Mouse (Mus musculus) MEL (cell line): Measurements from ENCODE around the gene Pla2g3. TPM values are rescaled to one million over a fixed set of nuclear protein-coding genes. Genes with fewer than 3 reads are reported as not detected.

ENCODE experiments used
- DNase-seq: peaks from one replicate; pipeline ENCODE4 v3.0.0; 2011; ENCODE audit warnings: low read depth, low spot score
- H3K27ac ChIP-seq: 2 replicates; pipeline ENCODE4 v1.5.1; 2012; ENCODE audit warnings: low read depth, mild to moderate bottlenecking, control low read depth, low read length, moderate library complexity; ENCODE audit not compliant: control insufficient read depth
- H3K27me3 ChIP-seq, 2 experiments: fragments of 150-350 bp in 1 of 2; sonication (generic) in 1 of 2; 2 replicates each; pipeline ENCODE4 v1.6.1; 2012; ENCODE audit warnings: low read length in 2 of 2, mild to moderate bottlenecking in 2 of 2, improper control_type of control experiment in 1 of 2, moderate library complexity in 1 of 2; ENCODE audit not compliant: insufficient read depth in 2 of 2, control insufficient read depth in 1 of 2
- H3K36me3 ChIP-seq, 2 experiments: 2 replicates each; pipeline ENCODE4 v1.6.1; 2012 to 2014; ENCODE audit warnings: low read length in 2 of 2, improper control_type of control experiment in 1 of 2, inconsistent platforms in 1 of 2, mild to moderate bottlenecking in 1 of 2; ENCODE audit not compliant: insufficient read depth in 2 of 2, control insufficient read depth in 1 of 2
- H3K4me1 ChIP-seq, 2 experiments: fragments of 150-350 bp in 1 of 2; sonication (generic) in 1 of 2; 2 replicates each; pipeline ENCODE4 v1.6.1; 2012; ENCODE audit warnings: low read length in 2 of 2, improper control_type of control experiment in 1 of 2, mild to moderate bottlenecking in 1 of 2; ENCODE audit not compliant: insufficient read depth in 2 of 2, control insufficient read depth in 1 of 2
- H3K4me3 ChIP-seq, 2 experiments: fragments of 150-350 bp in 1 of 2; sonication (generic) in 1 of 2; 2 replicates each; pipeline ENCODE4 v1.5.1; 2012; ENCODE audit warnings: low read depth in 2 of 2, low read length in 2 of 2, mild to moderate bottlenecking in 2 of 2, moderate library complexity in 2 of 2, control low read depth in 1 of 2, improper control_type of control experiment in 1 of 2; ENCODE audit not compliant: control insufficient read depth in 1 of 2, insufficient read depth in 1 of 2
- H3K79me2 ChIP-seq: 2 replicates; pipeline ENCODE4 v1.6.1; 2012; ENCODE audit warnings: mild to moderate bottlenecking, low read length, moderate library complexity; ENCODE audit not compliant: control insufficient read depth, poor library complexity, insufficient read depth
- H3K9ac ChIP-seq: 2 replicates; pipeline ENCODE4 v1.6.1; 2012; ENCODE audit warnings: low read depth, mild to moderate bottlenecking, control low read depth, low read length, moderate library complexity; ENCODE audit not compliant: control insufficient read depth, poor library complexity, severe bottlenecking
- H3K9me3 ChIP-seq: fragments of 150-350 bp; sonication (generic); replicated peaks from 2 replicates; pipeline ENCODE4 v1.6.1; 2012; ENCODE audit warnings: mild to moderate bottlenecking, low read length, improper control_type of control experiment, moderate library complexity; ENCODE audit not compliant: insufficient read depth
- BHLHE40 ChIP-seq: IDR thresholded peaks from 2 replicates; pipeline ENCODE4 v1.6.1; 2012; ENCODE audit warnings: low read depth, mild to moderate bottlenecking, inconsistent platforms, low read length, improper control_type of control experiment, borderline replicate concordance
- CHD1 ChIP-seq: IDR thresholded peaks from 2 replicates; pipeline ENCODE4 v1.6.1; 2012; ENCODE audit warnings: low read depth, mild to moderate bottlenecking, inconsistent platforms, low read length, improper control_type of control experiment
- CTCF ChIP-seq, 3 experiments: IDR thresholded peaks in 2 of 3; conservative IDR thresholded peaks in 1 of 3; 2 replicates each; pipeline ENCODE4 v1.5.1; 2011 to 2012; ENCODE audit warnings: low read length in 3 of 3, low read depth in 2 of 3, mild to moderate bottlenecking in 2 of 3, improper control_type of control experiment in 1 of 3, inconsistent platforms in 1 of 3, mixed read lengths in 1 of 3, moderate library complexity in 1 of 3; ENCODE audit not compliant: control insufficient read depth in 1 of 3, insufficient read depth in 1 of 3, poor library complexity in 1 of 3, severe bottlenecking in 1 of 3
- ELF1 ChIP-seq: IDR thresholded peaks from 2 replicates; pipeline ENCODE4 v1.6.1; 2014; ENCODE audit warnings: low read depth, mild to moderate bottlenecking, inconsistent platforms, low read length, improper control_type of control experiment, moderate library complexity
- EP300 ChIP-seq, 2 experiments: IDR thresholded peaks; 2 replicates each; pipeline ENCODE4 v1.6.1; 2011; ENCODE audit warnings: improper control_type of control experiment in 2 of 2, low read length in 2 of 2, low read depth in 1 of 2, mild to moderate bottlenecking in 1 of 2
- ETS1 ChIP-seq: IDR thresholded peaks from 2 replicates; pipeline ENCODE4 v1.6.1; 2012; ENCODE audit warnings: low read depth, mild to moderate bottlenecking, inconsistent platforms, low read length, improper control_type of control experiment, moderate library complexity
- GABPA ChIP-seq: IDR thresholded peaks from 2 replicates; pipeline ENCODE4 v1.6.1; 2012; ENCODE audit warnings: low read depth, mild to moderate bottlenecking, inconsistent platforms, low read length, improper control_type of control experiment, moderate library complexity
- HCFC1 ChIP-seq: IDR thresholded peaks from 2 replicates; pipeline ENCODE4 v1.6.1; 2012; ENCODE audit warnings: low read depth, mild to moderate bottlenecking, inconsistent platforms, low read length, improper control_type of control experiment, moderate library complexity
- JUND ChIP-seq: IDR thresholded peaks from 2 replicates; pipeline ENCODE4 v1.6.1; 2011; ENCODE audit warnings: low read depth, mild to moderate bottlenecking, improper control_type of control experiment, low read length
- KAT2A ChIP-seq: conservative IDR thresholded peaks from 2 replicates; pipeline ENCODE4 v1.6.1; 2012; ENCODE audit warnings: low read depth, low read length, improper control_type of control experiment, inconsistent platforms
- MAFK ChIP-seq: IDR thresholded peaks from 2 replicates; pipeline ENCODE4 v1.6.1; 2011; ENCODE audit warnings: low read depth, mild to moderate bottlenecking, low read length, improper control_type of control experiment, borderline replicate concordance
- MAZ ChIP-seq: IDR thresholded peaks from 2 replicates; pipeline ENCODE4 v1.6.1; 2012; ENCODE audit warnings: low read depth, mild to moderate bottlenecking, inconsistent platforms, low read length, improper control_type of control experiment
- MEF2A ChIP-seq: IDR thresholded peaks from 2 replicates; pipeline ENCODE4 v1.6.1; 2014; ENCODE audit warnings: low read depth, mild to moderate bottlenecking, inconsistent platforms, low read length, improper control_type of control experiment; ENCODE audit not compliant: poor library complexity, insufficient replicate concordance, severe bottlenecking; ENCODE audit errors: extremely low read depth
- MXI1 ChIP-seq: IDR thresholded peaks from 2 replicates; pipeline ENCODE4 v1.6.1; 2011; ENCODE audit warnings: mild to moderate bottlenecking, low read depth, low read length, improper control_type of control experiment
- MYC ChIP-seq: IDR thresholded peaks from 2 replicates; pipeline ENCODE4 v1.6.1; 2011; ENCODE audit warnings: low read depth, mild to moderate bottlenecking, low read length, improper control_type of control experiment, moderate library complexity
- NELFE ChIP-seq: IDR thresholded peaks from 2 replicates; pipeline ENCODE4 v1.6.1; 2011; ENCODE audit warnings: low read depth, low read length, improper control_type of control experiment
- NRF1 ChIP-seq: IDR thresholded peaks from 2 replicates; pipeline ENCODE4 v1.6.1; 2014; ENCODE audit warnings: low read depth, mild to moderate bottlenecking, inconsistent platforms, low read length, improper control_type of control experiment, moderate library complexity; ENCODE audit not compliant: poor library complexity, insufficient read depth, severe bottlenecking
- POLR2A ChIP-seq, 2 experiments: IDR thresholded peaks; 2 replicates each; pipeline ENCODE4 v1.6.1; 2011 to 2012; ENCODE audit warnings: low read length in 2 of 2, mild to moderate bottlenecking in 2 of 2, control low read depth in 1 of 2, improper control_type of control experiment in 1 of 2, low read depth in 1 of 2, moderate library complexity in 1 of 2; ENCODE audit not compliant: control insufficient read depth in 1 of 2, insufficient read depth in 1 of 2, poor library complexity in 1 of 2
- POLR2AphosphoS2 ChIP-seq: IDR thresholded peaks from 2 replicates; pipeline ENCODE4 v1.6.1; 2011; ENCODE audit warnings: low read length, improper control_type of control experiment
- POLR2AphosphoS5 ChIP-seq: IDR thresholded peaks from 2 replicates; pipeline ENCODE4 v1.6.1; 2012; ENCODE audit warnings: low read depth, borderline replicate concordance, mild to moderate bottlenecking, inconsistent platforms, low read length, moderate library complexity, mixed read lengths
- RAD21 ChIP-seq: IDR thresholded peaks from 2 replicates; pipeline ENCODE4 v1.6.1; 2011; ENCODE audit warnings: mild to moderate bottlenecking, low read depth, low read length, improper control_type of control experiment
- RCOR1 ChIP-seq: IDR thresholded peaks from 2 replicates; pipeline ENCODE4 v1.6.1; 2012; ENCODE audit warnings: low read depth, mild to moderate bottlenecking, inconsistent platforms, low read length, improper control_type of control experiment
- SIN3A ChIP-seq: IDR thresholded peaks from 2 replicates; pipeline ENCODE4 v1.6.1; 2012; ENCODE audit warnings: low read length, improper control_type of control experiment, inconsistent platforms
- SMC3 ChIP-seq: IDR thresholded peaks from 2 replicates; pipeline ENCODE4 v1.6.1; 2011; ENCODE audit warnings: low read depth, low read length, improper control_type of control experiment
- TAL1 ChIP-seq: IDR thresholded peaks from 2 replicates; pipeline ENCODE4 v1.6.1; 2012; ENCODE audit warnings: mild to moderate bottlenecking, inconsistent platforms, low read length, moderate library complexity, mixed read lengths
- TBP ChIP-seq: IDR thresholded peaks from 2 replicates; pipeline ENCODE4 v1.8.0; 2011; ENCODE audit warnings: low read depth, low read length, improper control_type of control experiment
- TCF12 ChIP-seq: IDR thresholded peaks from 2 replicates; pipeline ENCODE4 v1.6.1; 2014; ENCODE audit warnings: low read depth, mild to moderate bottlenecking, inconsistent platforms, low read length, improper control_type of control experiment, moderate library complexity
- USF1 ChIP-seq: IDR thresholded peaks from 2 replicates; pipeline ENCODE4 v1.6.1; 2014; ENCODE audit warnings: low read depth, mild to moderate bottlenecking, inconsistent platforms, low read length, improper control_type of control experiment, moderate library complexity
- ZC3H11A ChIP-seq: IDR thresholded peaks from 2 replicates; pipeline ENCODE4 v1.6.1; 2012; ENCODE audit warnings: low read depth, mild to moderate bottlenecking, inconsistent platforms, low read length, improper control_type of control experiment
- ZKSCAN1 ChIP-seq: IDR thresholded peaks from 2 replicates; pipeline ENCODE4 v1.6.1; 2012; ENCODE audit warnings: low read depth, mild to moderate bottlenecking, inconsistent platforms, low read length, improper control_type of control experiment, moderate library complexity
- ZMIZ1 ChIP-seq: IDR thresholded peaks from 2 replicates; pipeline ENCODE4 v1.6.1; 2012; ENCODE audit warnings: low read depth, mild to moderate bottlenecking, inconsistent platforms, low read length, improper control_type of control experiment, moderate library complexity
- polyA plus RNA-seq, 2 experiments: library from polyadenylated mRNA; stranded (reverse) in 1 of 2; unstranded in 1 of 2; fragments of >175 nt in 1 of 2; fragments of >200 nt in 1 of 2; gene quantifications; 2 replicates each; pipeline versions ENCODE4 v1.2.1 to v1.2.4; 2012; ENCODE audit warnings: low replicate concordance in 2 of 2, low read depth in 1 of 2; ENCODE audit not compliant: insufficient read length in 2 of 2, insufficient read depth in 1 of 2, missing spikeins in 1 of 2
- total RNA-seq: library from RNA; depleted of rRNA; stranded (reverse); fragments of 300-350 nt; gene quantifications from 2 replicates; pipeline ENCODE4 v1.2.3, GENCODE M21; 2012

Gene Pla2g3
- total and polyA plus RNA-seq, 3 experiments: 0.15 to 0.39 TPM; not detected in 1

GRCm38 (mm10) chr11:3514529-3515054, 26.5 kb downstream of the Pla2g3 start, which contains the start of gene Selenom:
TSS of gene Selenom (plus strand) at chr11:3514684.
- no peaks in the 10 kb centered on the region for H3K9me3 ChIP-seq
- peak; percentile 95 for DNase-seq

GRCm38 (mm10) chr11:3515216-3515615, 27.1 kb downstream of the Pla2g3 start:
- Histone ChIP-seq H3K9me3 (no peaks in the 10 kb centered on the region), H3K27me3 (no peaks in the 10 kb centered on the region), H3K4me1 (peaks cover 5 to 41% of the 10 kb centered on the region in 2 experiments), H3K36me3 (peaks cover 0 to 21% of the 10 kb centered on the region in 2 experiments; a peak in 2 of 4 replicates), H3K9ac (peak overlapping the region; percentile 47), H3K27ac (no peak overlapping the region), H3K79me2 (no peaks in the 10 kb centered on the region; the same call in 1 of the 2 replicates), H3K4me3 (peak overlapping the region; percentile 60 to 78)
- DNase-seq: peak; percentile 67
- TF ChIP-seq ZC3H11A (no peak), CTCF (IDR thresholded peaks at IDR 0.05 in 2 of 3, conservative IDR thresholded peaks at IDR 0.05 in 1 of 3; ENCODE audit: control insufficient read depth in 1 of 3, insufficient read depth in 1 of 3, low read depth in 2 of 3, low read length in 3 of 3, poor library complexity in 1 of 3, severe bottlenecking in 1 of 3) (peak in 1 of 3 experiments; percentile 3; a peak in 1 of 6 replicates), TCF12 (0 out of 2 replicates have a peak, but pooled peaks have one; percentile 22), MXI1 (peak; percentile 28; the same call in 1 of the 2 replicates), ZKSCAN1 (no peak), JUND (no peak), HCFC1 (peak; percentile 16; the same call in 1 of the 2 replicates), MAZ (0 out of 2 replicates have a peak, but pooled peaks have one; percentile 15), POLR2AphosphoS5 (no peak), CHD1 (peak; percentile 89; the same call in 1 of the 2 replicates), GABPA (no peak)

More at GRCm38 (mm10) chr11:3514529-3515054, 26.5 kb downstream of the Pla2g3 start, which contains the start of gene Selenom:
- Histone ChIP-seq H3K4me3 (peak within 1 kb of the TSS; percentile 60 to 78), H3K4me1 (peaks cover 12 to 46% of the 10 kb centered on the region in 2 experiments), H3K27ac (peak within 1 kb of the TSS; percentile 27), H3K79me2 (no peaks in the 10 kb centered on the region; the same call in 1 of the 2 replicates), H3K36me3 (peaks cover 0 to 27% of the 10 kb centered on the region in 2 experiments; a peak in 2 of 4 replicates), H3K27me3 (no peaks in the 10 kb centered on the region), H3K9ac (peak within 1 kb of the TSS; percentile 66)
- TF ChIP-seq POLR2AphosphoS2 (peak; percentile 21; the same call in 1 of the 2 replicates), MAFK (no peak), MYC (peak; percentile 44; the same call in 1 of the 2 replicates), CTCF (IDR thresholded peaks at IDR 0.05 in 2 of 3, conservative IDR thresholded peaks at IDR 0.05 in 1 of 3; ENCODE audit: control insufficient read depth in 1 of 3, insufficient read depth in 1 of 3, low read depth in 2 of 3, low read length in 3 of 3, poor library complexity in 1 of 3, severe bottlenecking in 1 of 3) (peak; percentile 81 to 100 (median 93)), POLR2A (IDR thresholded peaks at IDR 0.05; ENCODE audit: control insufficient read depth in 1 of 2, insufficient read depth in 1 of 2, low read depth in 1 of 2, low read length in 2 of 2, poor library complexity in 1 of 2) (peak; percentile 70 to 82), MAZ (peak; percentile 78; the same call in 1 of the 2 replicates), ETS1 (no peak), EP300 (IDR thresholded peaks at IDR 0.05; ENCODE audit: low read depth in 1 of 2, low read length in 2 of 2) (peak in 1 of 2 experiments; percentile 30; a peak in 1 of 4 replicates), SIN3A (peak; percentile 90), MEF2A (no peak), TAL1 (peak; percentile 37), POLR2AphosphoS5 (peak; percentile 97; the same call in 1 of the 2 replicates), BHLHE40 (no peak), SMC3 (peak; percentile 99), JUND (no peak), USF1 (0 out of 2 replicates have a peak, but pooled peaks have one; percentile 6), ZMIZ1 (no peak; the same call in 1 of the 2 replicates), RCOR1 (peak; percentile 60), CHD1 (no peak), HCFC1 (0 out of 2 replicates have a peak, but pooled peaks have one; percentile 45), MXI1 (peak; percentile 60), TCF12 (peak; percentile 37; the same call in 1 of the 2 replicates), NELFE (peak; percentile 51; the same call in 1 of the 2 replicates), ZC3H11A (peak; percentile 95), NRF1 (0 out of 2 replicates have a peak, but pooled peaks have one; percentile 13), ELF1 (peak; percentile 74), KAT2A (no peak), TBP (peak; percentile 10; the same call in 1 of the 2 replicates), RAD21 (peak; percentile 99)
